Mouse (Mus musculus): ENCODE results near the gene Gm340.

DNA sequence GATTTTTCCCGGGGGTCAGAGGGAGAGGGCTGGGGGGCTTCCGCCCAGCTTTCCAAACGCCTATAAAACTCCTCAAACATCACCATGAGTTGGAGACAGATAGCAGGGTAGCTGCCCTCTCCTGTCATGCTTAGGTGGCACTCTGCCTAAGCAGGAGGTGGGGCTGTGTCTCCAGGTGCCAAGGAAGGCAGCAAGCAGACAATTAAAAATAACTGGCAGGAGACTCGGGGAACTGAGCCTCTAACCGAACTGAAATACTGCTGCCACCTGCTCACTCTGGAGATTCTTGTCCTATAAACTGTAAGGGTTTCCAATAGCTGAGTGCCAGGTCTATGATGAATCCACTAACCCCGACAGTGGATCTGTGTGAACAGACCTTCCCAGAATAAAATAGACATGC lies 29.5 kb downstream of the Gm340 start:
- TF ChIP-seq CTCF (IDR thresholded peaks at IDR 0.05; ENCODE audit: borderline replicate concordance, extremely low read depth, insufficient read depth, insufficient read length) (no peak), POLR2A (IDR thresholded peaks at IDR 0.05; ENCODE audit: borderline replicate concordance, extremely low read depth, insufficient read depth, insufficient read length, poor library complexity, severe bottlenecking) (no peak)

Measured in brain, embryonic 14.5 days (tissue).